1 mouse cellular context compared by ENCODE assay signal in the genomic region with DNA sequence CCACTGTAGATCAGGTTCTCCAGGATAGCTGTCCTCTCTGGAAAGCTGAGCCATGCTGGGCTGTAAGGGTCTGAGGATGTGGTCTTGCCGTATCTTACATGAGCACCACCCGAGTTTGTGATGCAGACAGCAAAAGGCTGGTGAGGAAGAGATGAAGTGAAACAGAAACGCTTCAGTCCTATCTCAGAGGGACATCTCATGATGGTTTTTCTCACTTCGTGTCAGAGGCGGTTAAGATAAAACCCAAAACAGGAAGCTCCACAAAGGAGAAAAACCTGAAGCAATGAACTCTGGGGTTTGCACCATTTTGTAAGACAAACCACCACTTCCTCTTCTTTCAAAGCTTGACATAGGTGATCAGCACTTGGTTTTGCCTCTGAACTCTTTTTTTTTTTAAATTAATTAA.
TF ChIP-seq lines count a peak whose summit lies in the region.

No protein-coding gene starts in this region.

TF ChIP-seq in CH12.LX, 34 proteins besides CTCF, POLR2A, EP300 and RAD21 (continued from another document):
- TF ChIP-seq KAT2A (IDR thresholded peaks at IDR 0.05; ENCODE audit: insufficient replicate concordance, low read length) (peak; percentile 76; the same call in 1 of the 2 replicates), BHLHE40 (IDR thresholded peaks at IDR 0.05; ENCODE audit: low read depth, low read length) (peak; percentile 54; the same call in 1 of the 2 replicates), ZMIZ1 (IDR thresholded peaks at IDR 0.05; ENCODE audit: low read depth, low read length) (peak; percentile 87; the same call in 1 of the 2 replicates), JUN (IDR thresholded peaks at IDR 0.05; ENCODE audit: insufficient read depth, low read depth, low read length) (peak; percentile 74), TCF12 (IDR thresholded peaks at IDR 0.05; ENCODE audit: low read depth, low read length) (peak; percentile 83), SIN3A (IDR thresholded peaks at IDR 0.05; ENCODE audit: low read length) (peak; percentile 70), GABPA (IDR thresholded peaks at IDR 0.05; ENCODE audit: insufficient replicate concordance, low read depth, low read length) (no peak), SMC3 (IDR thresholded peaks at IDR 0.05; ENCODE audit: low read depth, low read length) (peak; percentile 36), ZKSCAN1 (IDR thresholded peaks at IDR 0.05; ENCODE audit: borderline replicate concordance, low read depth, low read length) (no peak), HCFC1 (IDR thresholded peaks at IDR 0.05; ENCODE audit: low read depth, low read length) (peak; percentile 63), TBP (conservative IDR thresholded peaks at IDR 0.05; ENCODE audit: low read depth, low read length) (peak; percentile 90), ETS1 (conservative IDR thresholded peaks at IDR 0.05; ENCODE audit: low read depth, low read length) (peak; percentile 89), MXI1 (IDR thresholded peaks at IDR 0.05; ENCODE audit: low read depth, low read length) (peak; percentile 54; the same call in 1 of the 2 replicates), USF1 (IDR thresholded peaks at IDR 0.05; ENCODE audit: low read depth, low read length) (no peak)
